Mouse (Mus musculus): ENCODE data around the gene Pik3r2. TPM values are rescaled to one million over a fixed set of nuclear protein-coding genes. Genes with fewer than 3 reads are reported as not detected.

Pik3r2 gene
- polyA plus RNA-seq, 1 experiment from 2014 or later = 110 TPM

- POLR2A ChIA-PET = no interaction called here
- DNase-seq (ENCODE audit: low read depth, low spot score) = no peak
- CTCF ChIA-PET = interaction anchor here (1.5 to 3.4 kb wide), 2 partner anchors 11 to 20 kb away, joined by 4 to 24 read pairs; no protein-coding TSS in a partner anchor
- no peak for ATAC-seq
- TF ChIP-seq CTCF (IDR thresholded peaks at IDR 0.05) = no peak
- H3K27me3 ChIP-seq = no peaks in the 10 kb centered on the region
- in situ Hi-C loops (cut with MboI; ENCODE audit: low pct_unique_long_range_greater_than_20kb) = no loop called here
These were observed 2.7 kb downstream of the Pik3r2 start for GRCm38 (mm10) chr8:70773833-70774232.

- ChIA-PET CTCF (interaction anchor here (3.4 kb wide), 1 partner anchor 11 kb away, joined by 24 read pairs; no protein-coding TSS in a partner anchor), POLR2A (no interaction called here)
- ATAC-seq = no peak
- no peak for TF ChIP-seq CTCF (IDR thresholded peaks at IDR 0.05)
- H3K27me3 ChIP-seq = no peaks in the 10 kb centered on the region
- no peak for DNase-seq (ENCODE audit: low read depth, low spot score)
- in situ Hi-C loops (cut with MboI; ENCODE audit: low pct_unique_long_range_greater_than_20kb) = no loop called here
These were observed 3.1 kb downstream of the Pik3r2 start for GRCm38 (mm10) chr8:70773410-70773809.

GRCm38 (mm10) chr8:70772890-70773289 is 3.6 kb downstream of the Pik3r2 start:
- ATAC-seq = no peak
- DNase-seq (ENCODE audit: low read depth, low spot score) = no peak
- ChIA-PET CTCF (interaction anchor here (3.4 kb wide), 1 partner anchor 10 kb away, joined by 24 read pairs; no protein-coding TSS in a partner anchor), POLR2A (no interaction called here)
- H3K27me3 ChIP-seq = no peaks in the 10 kb centered on the region
- TF ChIP-seq CTCF (IDR thresholded peaks at IDR 0.05) = no peak
- in situ Hi-C loops (cut with MboI; ENCODE audit: low pct_unique_long_range_greater_than_20kb) = no loop called here

- no peak for DNase-seq (ENCODE audit: low read depth, low spot score)
- TF ChIP-seq CTCF (IDR thresholded peaks at IDR 0.05) = no peak
- in situ Hi-C loops (cut with MboI; ENCODE audit: low pct_unique_long_range_greater_than_20kb) = no loop called here
- ATAC-seq = no peak
- CTCF ChIA-PET = interaction anchor here (3.4 kb wide), 1 partner anchor 9 kb away, joined by 24 read pairs; no protein-coding TSS in a partner anchor
- H3K27me3 ChIP-seq = no peaks in the 10 kb centered on the region
- POLR2A ChIA-PET = no interaction called here
These were observed 4.4 kb downstream of the Pik3r2 start for GRCm38 (mm10) chr8:70772075-70772474.

GRCm38 (mm10) chr8:70771217-70771616 is 5.3 kb downstream of the Pik3r2 start:
- TF ChIP-seq CTCF (IDR thresholded peaks at IDR 0.05) = no peak
- in situ Hi-C loops (cut with MboI; ENCODE audit: low pct_unique_long_range_greater_than_20kb) = no loop called here
- CTCF ChIA-PET = interaction anchor here (0.8 to 1.1 kb wide), 2 partner anchors 8 to 9 kb away, joined by 3 to 4 read pairs; no protein-coding TSS in a partner anchor
- DNase-seq (ENCODE audit: low read depth, low spot score) = no peak
- ATAC-seq = no peak
- H3K27me3 ChIP-seq = no peaks in the 10 kb centered on the region
- POLR2A ChIA-PET = no interaction called here

- TF ChIP-seq CTCF (IDR thresholded peaks at IDR 0.05) = no peak
- ChIA-PET POLR2A (no interaction called here), CTCF (interaction anchor here (0.8 to 4.9 kb wide), 3 partner anchors 7 to 14 kb away, joined by 3 to 15 read pairs (median 4); no protein-coding TSS in a partner anchor)
- in situ Hi-C loops (cut with MboI; ENCODE audit: low pct_unique_long_range_greater_than_20kb) = no loop called here
- DNase-seq (ENCODE audit: low read depth, low spot score) = no peak
- no peak for ATAC-seq
- no peaks in the 10 kb centered on the region for H3K27me3 ChIP-seq
These were observed 5.8 kb downstream of the Pik3r2 start for GRCm38 (mm10) chr8:70770748-70771147.

GRCm38 (mm10) chr8:70769858-70770257 is 6.7 kb downstream of the Pik3r2 start:
- in situ Hi-C loops (cut with MboI; ENCODE audit: low pct_unique_long_range_greater_than_20kb) = loop anchor here (5.0 kb wide), 1 partner anchor 72 kb away; no protein-coding TSS in a partner anchor
- ChIA-PET POLR2A (no interaction called here), CTCF (interaction anchor here (1.9 to 4.9 kb wide), 2 partner anchors 9 to 13 kb away, joined by 4 to 15 read pairs; partner anchors contain the start of gene Mpv17l2)
- H3K27me3 ChIP-seq = no peaks in the 10 kb centered on the region
- TF ChIP-seq CTCF (IDR thresholded peaks at IDR 0.05) = no peak
- DNase-seq (ENCODE audit: low read depth, low spot score) (no peak), ATAC-seq (no peak)

GRCm38 (mm10) chr8:70769359-70769758 is 7.2 kb downstream of the Pik3r2 start:
- DNase-seq (ENCODE audit: low read depth, low spot score) = no peak
- in situ Hi-C loops (cut with MboI; ENCODE audit: low pct_unique_long_range_greater_than_20kb) = loop anchor here (5.0 kb wide), 1 partner anchor 73 kb away; no protein-coding TSS in a partner anchor
- H3K27me3 ChIP-seq = no peaks in the 10 kb centered on the region
- ATAC-seq = peak; percentile 61
- ChIA-PET CTCF (interaction anchor here (1.9 to 4.9 kb wide), 2 partner anchors 8 to 12 kb away, joined by 4 to 15 read pairs; partner anchors contain the start of gene Mpv17l2), POLR2A (no interaction called here)
- no peak for TF ChIP-seq CTCF (IDR thresholded peaks at IDR 0.05)

GRCm38 (mm10) chr8:70768956-70769355 is 7.6 kb downstream of the Pik3r2 start:
- ChIA-PET POLR2A (no interaction called here), CTCF (interaction anchor here (1.9 to 4.9 kb wide), 2 partner anchors 8 to 12 kb away, joined by 4 to 15 read pairs; partner anchors contain the start of gene Mpv17l2)
- DNase-seq (ENCODE audit: low read depth, low spot score) (no peak), ATAC-seq (no peak)
- in situ Hi-C loops (cut with MboI; ENCODE audit: low pct_unique_long_range_greater_than_20kb) = loop anchor here (5.0 kb wide), 1 partner anchor 73 kb away; no protein-coding TSS in a partner anchor
- H3K27me3 ChIP-seq = no peaks in the 10 kb centered on the region
- TF ChIP-seq CTCF (IDR thresholded peaks at IDR 0.05) = no peak

GRCm38 (mm10) chr8:70768231-70768776 is 8.2 kb downstream of the Pik3r2 start:
- POLR2A ChIA-PET = no interaction called here
- no peaks in the 10 kb centered on the region for H3K27me3 ChIP-seq
- CTCF ChIA-PET = interaction anchor here (1.2 to 4.9 kb wide), 3 partner anchors 7 to 49 kb away, joined by 4 to 15 read pairs (median 4); partner anchors contain the start of genes Gm3336 and Mpv17l2
- in situ Hi-C loops (cut with MboI; ENCODE audit: low pct_unique_long_range_greater_than_20kb) = loop anchor here (5.0 kb wide), 1 partner anchor 74 kb away; no protein-coding TSS in a partner anchor
- ATAC-seq (no peak), DNase-seq (ENCODE audit: low read depth, low spot score) (no peak)
- no peak for TF ChIP-seq CTCF (IDR thresholded peaks at IDR 0.05)

GRCm38 (mm10) chr8:70767503-70767902 is 9.0 kb downstream of the Pik3r2 start:
- no peak for TF ChIP-seq CTCF (IDR thresholded peaks at IDR 0.05)
- H3K27me3 ChIP-seq = no peaks in the 10 kb centered on the region
- DNase-seq (ENCODE audit: low read depth, low spot score) = no peak
- ChIA-PET CTCF (interaction anchor here (0.9 to 4.9 kb wide), 3 partner anchors 10 to 49 kb away, joined by 3 to 15 read pairs (median 4); partner anchors contain the start of gene Gm3336), POLR2A (interaction anchor here (0.9 to 1.2 kb wide), 2 partner anchors 12 to 73 kb away, joined by 3 read pairs; no protein-coding TSS in a partner anchor)
- in situ Hi-C loops (cut with MboI; ENCODE audit: low pct_unique_long_range_greater_than_20kb) = loop anchor here (5.0 kb wide), 1 partner anchor 75 kb away; no protein-coding TSS in a partner anchor
- ATAC-seq = no peak
